Mouse (Mus musculus) erythroid progenitor cell, adult 5-6 weeks (primary cell): ENCODE data around the gene Phrf1. TPM values are rescaled to one million over a fixed set of nuclear protein-coding genes. Genes with fewer than 3 reads are reported as not detected.

Source experiments
- ATAC-seq: replicated peaks from 2 replicates; pipeline ENCODE4 v1.8.0; 2016; ENCODE audit warnings: moderate number of reproducible peaks, mild to moderate bottlenecking, moderate TSS enrichment, inconsistent platforms; ENCODE audit not compliant: poor library complexity, low FRiP score, severe bottlenecking
- total RNA-seq, 2 experiments: library from RNA; stranded (forward) in 1 of 2; stranded (reverse) in 1 of 2; fragments of 150-400 nt in 1 of 2; fragments of 186-747, 209-891 nt in 1 of 2; gene quantifications; 2 replicates each; pipeline versions ENCODE4 v1.2.3 to v1.2.4; 2015 to 2017; ENCODE audit warnings: low replicate concordance in 2 of 2

The Phrf1 gene
- 80.1 and 114 TPM in 2 replicates for total RNA-seq (2015; ENCODE audit: low replicate concordance)
- total RNA-seq (2017; ENCODE audit: low replicate concordance): 63.5 and 90.0 TPM in 2 replicates

GRCm38 (mm10) chr7:141228279-141229067 is at the start of gene Phrf1:
TSS of gene Phrf1 (plus strand) at chr7:141228784.
- peak; percentile 94 for ATAC-seq

GRCm38 (mm10) chr7:141188194-141188593 is 40.4 kb upstream of the Phrf1 start:
- no peak for ATAC-seq

GRCm38 (mm10) chr7:141188733-141189132 is 39.9 kb upstream of the Phrf1 start:
- ATAC-seq: no peak

GRCm38 (mm10) chr7:141190220-141190619 is 38.4 kb upstream of the Phrf1 start:
- ATAC-seq: no peak

GRCm38 (mm10) chr7:141191036-141191435 is 37.5 kb upstream of the Phrf1 start:
- no peak for ATAC-seq

- ATAC-seq: no peak
Observed at GRCm38 (mm10) chr7:141191796-141192685, 36.5 kb upstream of the Phrf1 start.

GRCm38 (mm10) chr7:141192776-141193347 is 35.7 kb upstream of the Phrf1 start:
- no peak for ATAC-seq

- ATAC-seq: peak; percentile 21
Observed at GRCm38 (mm10) chr7:141193348-141193856, 35.2 kb upstream of the Phrf1 start.

- peak; percentile 85 for ATAC-seq
Observed at GRCm38 (mm10) chr7:141193948-141194347, 34.6 kb upstream of the Phrf1 start, which contains the start of the genes Hras and Lrrc56. TSS of gene Hras (minus strand) at chr7:141194005. TSS of gene Lrrc56 (plus strand) at chr7:141194157.

- ATAC-seq: no peak
Observed at GRCm38 (mm10) chr7:141194409-141194808, 34.2 kb upstream of the Phrf1 start.

GRCm38 (mm10) chr7:141194830-141195229 is 33.8 kb upstream of the Phrf1 start:
- ATAC-seq: peak; percentile 62

- ATAC-seq: no peak
Observed at GRCm38 (mm10) chr7:141195754-141196153, 32.8 kb upstream of the Phrf1 start.

GRCm38 (mm10) chr7:141196619-141197282 is 31.8 kb upstream of the Phrf1 start:
- ATAC-seq: no peak

- ATAC-seq: no peak
Observed at GRCm38 (mm10) chr7:141198121-141198520, 30.5 kb upstream of the Phrf1 start.

GRCm38 (mm10) chr7:141204546-141204945 is 24.0 kb upstream of the Phrf1 start:
- no peak for ATAC-seq

GRCm38 (mm10) chr7:141205504-141205903 is 23.1 kb upstream of the Phrf1 start:
- no peak for ATAC-seq

- no peak for ATAC-seq
Observed at GRCm38 (mm10) chr7:141206182-141206937, 22.2 kb upstream of the Phrf1 start.

- peak; percentile 89 for ATAC-seq
Observed at GRCm38 (mm10) chr7:141209526-141209925, 19.1 kb upstream of the Phrf1 start.

GRCm38 (mm10) chr7:141210137-141210536 is 18.4 kb upstream of the Phrf1 start:
- no peak for ATAC-seq
